ENCODE assay signal across 9 mouse cellular contexts in genomic region chr3:27316559-27317287, GRCm38 (mm10). TPM values are rescaled to one million over a fixed set of nuclear protein-coding genes. Genes with fewer than 3 reads are reported as not detected.
DNase-seq lines count a peak whose midpoint lies in the region; ATAC-seq lines count a peak whose summit lies in the region.
"Had no signal": no experiment of that assay in that cellular context is flagged by ENCODE, and none has a peak within 500 bp of the region (broad histone marks: within the 10 kb centered on the region; RNA-seq: fewer than 3 reads in every experiment).

TSS of gene Tnfsf10 (plus strand) at chr3:27317028.

- no peaks in the 10 kb centered on the region for H3K36me3 ChIP-seq in heart, embryonic 10.5 days
- H3K36me3 ChIP-seq in kidney, embryonic 15.5 days, result no peaks in the 10 kb centered on the region
- no peaks in the 10 kb centered on the region for H3K36me3 ChIP-seq in macrophage (ENCODE audit: inconsistent target)
- H3K36me3 ChIP-seq: midbrain, embryonic 12.5 days had no signal

- ATAC-seq in erythroid progenitor cell, adult 5-6 weeks (replicated peaks; ENCODE audit: low FRiP score, poor library complexity, severe bottlenecking), result peak; percentile 65
- ATAC-seq in kidney, embryonic 15.5 days (replicated peaks; ENCODE audit: low FRiP score), result 0 out of 2 replicates have a peak, but pooled peaks have one; percentile 9

- no peak within 1 kb of the TSS for H3K4me3 ChIP-seq in heart, embryonic 10.5 days
- H3K4me3 ChIP-seq in kidney, embryonic 15.5 days (replicated peaks), result no peak within 1 kb of the TSS
- H3K4me3 ChIP-seq in macrophage (ENCODE audit: inconsistent target), result peak within 1 kb of the TSS; percentile 39
- H3K4me3 ChIP-seq: midbrain, embryonic 12.5 days had no signal

- peak within 1 kb of the TSS; percentile 37 for H3K4me2 ChIP-seq in kidney, embryonic 15.5 days
- H3K4me2 ChIP-seq: midbrain, embryonic 12.5 days had no signal

- no peaks in the 10 kb centered on the region for H3K4me1 ChIP-seq in heart, embryonic 10.5 days
- H3K4me1 ChIP-seq in kidney, embryonic 15.5 days, result peaks cover 12% of the 10 kb centered on the region; the same call in 1 of the 2 replicates
- H3K4me1 ChIP-seq: midbrain, embryonic 12.5 days had no signal

- 72% methylated on average over 9 of the region's 9 CpGs for WGBS in heart, embryonic 10.5 days
- WGBS in kidney, embryonic 15.5 days, result 68% methylated on average over 9 of the region's 9 CpGs
- WGBS in macrophage (ENCODE audit: missing documents), result 8% methylated on average over 8 of the region's 9 CpGs

- no peak within 1 kb of the TSS for H3K9ac ChIP-seq in kidney, embryonic 15.5 days
- H3K9ac ChIP-seq: midbrain, embryonic 12.5 days had no signal

- DNase-seq in heart, adult 11 months, result peak; percentile 97
- no peak for DNase-seq in heart, embryonic 10.5 days (ENCODE audit: low spot score)
- peak; percentile 10 for DNase-seq in testis, postnatal 14 days (ENCODE audit: low spot score)
- DNase-seq in embryo, embryonic 10.5 days (ENCODE audit: low spot score), result no peak
- no peak for DNase-seq in retina, embryonic 14.5 days (ENCODE audit: low spot score)

- H3K27me3 ChIP-seq in heart, embryonic 10.5 days (ENCODE audit: insufficient read depth, poor library complexity, severe bottlenecking), result no peaks in the 10 kb centered on the region
- no peaks in the 10 kb centered on the region for H3K27me3 ChIP-seq in kidney, embryonic 15.5 days
- H3K27me3 ChIP-seq: midbrain, embryonic 12.5 days had no signal

- no peaks in the 10 kb centered on the region for H3K9me3 ChIP-seq in heart, embryonic 10.5 days
- no peaks in the 10 kb centered on the region for H3K9me3 ChIP-seq in kidney, embryonic 15.5 days (replicated peaks)
- H3K9me3 ChIP-seq: midbrain, embryonic 12.5 days had no signal

- no peaks in the 10 kb centered on the region for H3K79me2 ChIP-seq in macrophage (ENCODE audit: inconsistent target)

- H3K27ac ChIP-seq in heart, embryonic 10.5 days, result no peak within 1 kb of the TSS
- H3K27ac ChIP-seq in kidney, embryonic 15.5 days, result peak within 1 kb of the TSS; percentile 15
- H3K27ac ChIP-seq in macrophage, result no peak within 1 kb of the TSS
- H3K27ac ChIP-seq: midbrain, embryonic 12.5 days had no signal

RNA-seq across cellular contexts. Expression of gene Tnfsf10, which starts in this region (rescaled TPM):
- not detected in 2 replicates for polyA plus RNA-seq in heart, embryonic 10.5 days (2016; fragmentation: Nextera tagmentation; extraction: Ambion mirVana)
- not detected in 2 replicates for total RNA-seq in erythroid progenitor cell, adult 5-6 weeks (2015; ENCODE audit: low replicate concordance)
- total RNA-seq in erythroid progenitor cell, adult 5-6 weeks (2017; ENCODE audit: low replicate concordance), result 1.3 and 1.4 TPM in 2 replicates
- polyA plus RNA-seq in kidney, embryonic 15.5 days (2015; fragmentation: Nextera tagmentation; extraction: Ambion mirVana), result 0.44 and 0.45 TPM in 2 replicates
- 10 to 100 TPM in 10 of 26 experiments, 1 to 10 TPM in 9, under 1 TPM in 7; 0.26 to 28.2 (median 3.8) TPM for total RNA-seq in macrophage (2018; cell fraction: chromatin; rRNA removed)
- total RNA-seq in macrophage (2018; cell fraction: cytosol; rRNA removed), result 10 to 100 TPM in 13 of 26 experiments, 1 to 10 TPM in 13; 1.3 to 42.0 (median 9.2) TPM
- total RNA-seq in macrophage (2018; cell fraction: nucleus; rRNA removed), result 10 to 100 TPM in 14 of 26 experiments, 1 to 10 TPM in 12; 2.0 to 65.9 (median 26.5) TPM
- 1.2 to 14.0 TPM (median 1.4 TPM) in 3 replicates for polyA plus RNA-seq in macrophage (2018)
- polyA plus RNA-seq: midbrain, embryonic 12.5 days had no signal

Comparison
In these comparisons a context has a peak if more than half of its experiments do, and no peak if none do; other contexts are left out.
1. DNase-seq: peak in heart, adult 11 months (single experiment) and testis, postnatal 14 days (single experiment); none in heart, embryonic 10.5 days (single experiment), embryo, embryonic 10.5 days (single experiment) and retina, embryonic 14.5 days (single experiment).
2. Peak in ATAC-seq, H3K27ac ChIP-seq and H3K4me2 ChIP-seq in kidney, embryonic 15.5 days; RNA of the gene not detected or under 1 TPM.